Mouse (Mus musculus) limb, embryonic 13.5 days (tissue): ENCODE measurements around the gene Zfp444. TPM values are rescaled to one million over a fixed set of nuclear protein-coding genes. Genes with fewer than 3 reads are reported as not detected.
"Not testable (repeated sequence)": the region's sequence is repeated elsewhere in the genome, so short reads cannot be mapped to it uniquely, and the experiment has no call there.

ENCODE experiments used
- ATAC-seq: fragments of 200-750 bp; cut with Nextera tagmentation; 2 replicates; pipeline ENCODE4 v1.8.0; 2017; ENCODE audit warnings: low read depth, moderate number of reproducible peaks, moderate TSS enrichment; ENCODE audit not compliant: low FRiP score
- H3K27ac ChIP-seq: fragments of 300-500 bp; sonication (generic); 2 replicates; pipeline ENCODE4 v1.5.1; 2015; ENCODE audit warnings: inconsistent platforms, mild to moderate bottlenecking, moderate library complexity
- H3K27me3 ChIP-seq: fragments of 300-500 bp; sonication (generic); 2 replicates; pipeline ENCODE4 v1.6.1; 2015; ENCODE audit warnings: mild to moderate bottlenecking, inconsistent platforms
- H3K36me3 ChIP-seq: fragments of 300-500 bp; sonication (generic); 2 replicates; pipeline ENCODE4 v1.6.1; 2015; ENCODE audit warnings: inconsistent platforms, mild to moderate bottlenecking, moderate library complexity
- H3K4me1 ChIP-seq: fragments of 300-500 bp; sonication (generic); 2 replicates; pipeline ENCODE4 v1.6.1; 2015; ENCODE audit warnings: inconsistent platforms
- H3K4me2 ChIP-seq: fragments of 300-500 bp; sonication (generic); replicated peaks from 2 replicates; pipeline ENCODE4 v1.6.1; 2015; ENCODE audit warnings: inconsistent platforms, mild to moderate bottlenecking, moderate library complexity
- H3K4me3 ChIP-seq: fragments of 300-500 bp; sonication (generic); 2 replicates; pipeline ENCODE4 v1.5.1; 2015; ENCODE audit warnings: moderate library complexity, mild to moderate bottlenecking, inconsistent platforms
- H3K9ac ChIP-seq: fragments of 300-500 bp; sonication (generic); 2 replicates; pipeline ENCODE4 v1.6.1; 2015; ENCODE audit warnings: mild to moderate bottlenecking, inconsistent platforms
- H3K9me3 ChIP-seq: fragments of 300-500 bp; sonication (generic); 2 replicates; pipeline ENCODE4 v1.6.1; 2016; ENCODE audit warnings: inconsistent platforms
- WGBS: fragments of 180-500 bp; shearing (Covaris S2); methylation state at CpG from one replicate; pipeline ENCODE4 v1.1.7; 2015; 5-methylcytosine and 5-hydroxymethylcytosine counted together
- polyA plus RNA-seq: library from polyadenylated mRNA; unstranded; fragments of >200 nt; fragmentation: Nextera tagmentation; extraction: Ambion mirVana; gene quantifications from 2 replicates; pipeline ENCODE4 v1.2.1, GENCODE M21; 2015

The Zfp444 gene
- polyA plus RNA-seq, 1 experiment from 2014 or later, result 75.9 TPM

DNA sequence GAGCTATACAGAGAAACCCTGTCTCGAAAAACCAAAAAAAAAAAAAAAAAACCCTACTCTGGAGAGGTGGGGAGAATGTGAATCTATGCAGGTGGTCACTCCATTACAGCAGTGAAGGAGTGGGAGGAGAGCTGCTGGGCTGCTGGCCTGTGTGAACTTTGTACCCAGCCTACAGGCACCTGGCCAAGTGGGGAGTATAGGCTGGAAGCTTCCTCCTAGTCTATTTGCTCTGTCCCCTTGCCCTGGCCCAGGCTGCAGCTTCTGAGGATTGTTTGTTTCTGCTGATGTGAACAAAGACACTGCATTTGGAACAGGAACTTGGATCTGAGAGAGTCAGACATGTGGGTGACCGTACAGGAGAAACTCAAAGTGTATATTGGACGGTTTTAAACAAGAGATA is 2.6 kb upstream of the Zfp444 start:
- 82% methylated on average over 3 of the region's 3 CpGs for WGBS
- no peak overlapping the region for H3K4me3 ChIP-seq
- H3K9me3 ChIP-seq, result no peaks in the 10 kb centered on the region
- H3K4me2 ChIP-seq, result no peak overlapping the region
- no peaks in the 10 kb centered on the region for H3K36me3 ChIP-seq
- no peak overlapping the region for H3K9ac ChIP-seq
- no peaks in the 10 kb centered on the region for H3K27me3 ChIP-seq
- no peak for ATAC-seq
- H3K4me1 ChIP-seq, result peaks cover 15% of the 10 kb centered on the region; the same call in 1 of the 2 replicates
- no peak overlapping the region for H3K27ac ChIP-seq

DNA sequence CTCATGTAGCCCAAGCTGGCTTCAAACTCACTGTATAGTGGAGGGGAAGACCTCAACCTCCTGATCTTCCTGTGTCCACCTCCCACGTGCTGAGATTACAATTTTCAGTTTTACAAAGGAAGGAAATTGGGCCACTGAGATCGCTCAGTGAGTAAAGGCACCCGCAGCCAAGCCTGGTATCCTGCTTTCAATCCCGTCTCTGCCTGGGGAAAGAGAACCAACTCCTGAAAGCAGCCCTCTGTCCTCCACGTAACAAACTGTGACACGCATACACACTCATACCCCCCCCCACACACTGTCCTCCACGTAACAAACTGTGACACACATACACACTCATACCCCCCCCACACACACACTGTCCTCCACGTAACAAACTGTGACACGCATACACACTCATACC is 1.6 kb upstream of the Zfp444 start:
- peaks cover 15% of the 10 kb centered on the region; the same call in 1 of the 2 replicates for H3K4me1 ChIP-seq
- H3K4me2 ChIP-seq, result no peak overlapping the region
- ATAC-seq, result no peak
- no peaks in the 10 kb centered on the region for H3K9me3 ChIP-seq
- no peaks in the 10 kb centered on the region for H3K27me3 ChIP-seq
- no peak overlapping the region for H3K4me3 ChIP-seq
- 87% methylated on average over 9 of the region's 9 CpGs for WGBS
- no peak overlapping the region for H3K27ac ChIP-seq
- peaks cover 6% of the 10 kb centered on the region for H3K36me3 ChIP-seq
- no peak overlapping the region for H3K9ac ChIP-seq

DNA sequence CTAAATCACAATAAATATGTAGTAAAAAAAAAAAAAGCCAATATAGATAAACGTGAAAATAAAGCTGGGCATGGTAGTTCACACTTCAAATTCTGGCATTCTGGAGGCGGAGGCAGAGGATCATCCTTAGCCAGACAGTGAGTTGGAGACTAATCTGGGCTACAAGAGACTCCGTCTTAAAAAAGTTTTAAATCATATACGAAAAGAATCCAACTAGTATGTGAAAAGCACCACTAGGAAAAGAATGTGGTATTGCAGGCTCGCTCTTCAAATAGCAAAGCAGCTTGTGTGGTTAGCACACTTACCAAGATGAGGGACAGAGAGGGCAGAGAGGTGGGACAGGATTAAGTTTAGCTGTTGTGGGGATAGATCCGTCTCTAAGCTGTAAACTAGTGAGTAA is 1.2 kb upstream of the Zfp444 start:
- Histone ChIP-seq H3K4me3 (peak overlapping the region; percentile 68), H3K27ac (no peak overlapping the region), H3K9ac (peak overlapping the region; percentile 61), H3K4me1 (peaks cover 15% of the 10 kb centered on the region; the same call in 1 of the 2 replicates), H3K4me2 (peak overlapping the region; percentile 83), H3K36me3 (peaks cover 11% of the 10 kb centered on the region), H3K9me3 (no peaks in the 10 kb centered on the region), H3K27me3 (no peaks in the 10 kb centered on the region)
- WGBS, result 42% methylated on average over 6 of the region's 6 CpGs
- ATAC-seq, result no peak

DNA sequence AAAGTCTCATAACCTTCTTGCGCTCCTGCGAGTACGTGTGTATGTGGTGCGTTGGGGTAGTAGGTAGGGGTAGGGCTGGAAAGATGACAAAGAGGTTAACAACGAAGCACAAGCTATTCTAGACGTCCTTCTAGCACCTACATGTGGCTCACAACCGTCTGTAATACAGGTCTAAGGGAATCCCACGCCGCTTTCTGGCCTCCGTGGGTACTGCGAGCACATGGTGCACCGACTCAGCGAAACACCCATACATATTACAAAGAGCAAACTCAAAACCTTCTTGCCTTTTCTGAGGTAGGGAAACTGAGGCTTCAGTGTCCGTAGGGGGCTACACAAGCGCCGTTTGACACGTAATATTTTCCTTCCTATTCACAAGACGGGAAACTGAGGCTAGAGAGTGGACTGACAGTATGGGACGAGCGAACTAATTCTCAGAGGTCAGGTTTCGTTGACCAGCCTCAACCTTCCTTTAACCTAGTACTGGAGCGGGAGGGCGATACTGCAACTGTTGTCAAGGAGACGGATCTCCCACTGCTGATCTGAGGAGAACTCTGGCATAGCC is 501 bp upstream of the Zfp444 start:
- peak; percentile 7 for ATAC-seq
- no peaks in the 10 kb centered on the region for H3K27me3 ChIP-seq
- peak overlapping the region; percentile 83 for H3K4me2 ChIP-seq
- peak overlapping the region; percentile 61 for H3K9ac ChIP-seq
- peak overlapping the region; percentile 72 for H3K27ac ChIP-seq
- WGBS, result under 1% methylated on average over 24 of the region's 24 CpGs
- H3K36me3 ChIP-seq, result peaks cover 12% of the 10 kb centered on the region
- H3K4me1 ChIP-seq, result peaks cover 15% of the 10 kb centered on the region; the same call in 1 of the 2 replicates
- no peaks in the 10 kb centered on the region for H3K9me3 ChIP-seq
- peak overlapping the region; percentile 68 for H3K4me3 ChIP-seq

DNA sequence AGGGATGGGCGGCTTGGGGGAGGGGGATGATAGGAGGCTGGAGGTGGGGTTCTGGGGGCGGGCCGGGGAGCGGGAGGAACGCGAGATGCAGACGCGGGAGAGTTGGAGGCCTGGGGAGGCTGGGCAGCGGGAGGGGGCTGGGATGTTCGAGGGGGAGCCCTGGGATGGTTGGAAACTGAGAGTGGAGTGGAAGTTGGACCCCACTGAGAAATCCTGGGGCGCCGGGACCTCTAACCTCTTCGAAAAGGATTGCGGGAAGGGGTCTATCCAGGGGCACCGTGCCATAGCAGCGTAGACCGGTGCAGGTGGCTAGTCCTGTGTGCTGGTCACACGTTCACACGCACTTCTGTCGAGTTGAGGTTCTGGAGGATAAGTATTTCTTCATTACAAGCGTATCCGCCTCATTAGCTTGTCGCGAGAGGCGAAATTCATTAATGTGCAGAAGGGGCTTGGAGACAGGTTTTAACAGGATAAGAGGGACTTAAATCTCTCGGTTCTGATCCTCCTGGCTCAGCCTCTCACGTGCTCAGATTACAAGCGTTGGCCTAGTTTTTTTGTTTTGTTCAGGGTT is 733 bp downstream of the Zfp444 start:
- Histone ChIP-seq H3K4me3 (peak overlapping the region; percentile 68), H3K4me2 (peak overlapping the region; percentile 83), H3K9me3 (no peaks in the 10 kb centered on the region), H3K9ac (peak overlapping the region; percentile 79), H3K4me1 (peaks cover 15% of the 10 kb centered on the region; the same call in 1 of the 2 replicates), H3K36me3 (peaks cover 17% of the 10 kb centered on the region), H3K27ac (peak overlapping the region; percentile 44; the same call in 1 of the 2 replicates), H3K27me3 (no peaks in the 10 kb centered on the region)
- peak; percentile 19 for ATAC-seq
- under 1% methylated on average over 25 of the region's 28 CpGs for WGBS

DNA sequence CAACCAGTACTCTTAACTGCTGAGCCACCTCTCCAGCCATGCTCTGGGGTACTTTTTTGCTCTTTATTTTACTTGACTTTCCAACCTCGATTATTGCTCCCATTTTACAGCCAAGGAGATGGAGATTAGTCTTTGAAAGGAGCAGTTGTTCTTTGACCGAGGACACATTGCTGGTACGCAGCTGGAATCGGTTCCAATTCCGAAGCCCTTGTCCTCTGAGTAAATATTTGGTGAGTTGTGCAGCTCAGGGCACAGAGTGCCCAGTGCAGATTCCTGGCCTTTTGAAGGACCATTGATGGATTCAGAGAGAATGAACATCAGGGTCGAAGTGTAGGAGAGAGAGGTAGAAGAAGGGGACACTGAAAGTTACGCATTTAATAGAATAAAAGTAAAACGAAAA is 1.8 kb downstream of the Zfp444 start:
- H3K4me3 ChIP-seq, result no peak overlapping the region
- no peak overlapping the region for H3K9ac ChIP-seq
- no peak overlapping the region for H3K27ac ChIP-seq
- 85% methylated on average over 8 of the region's 8 CpGs for WGBS
- H3K36me3 ChIP-seq, result peaks cover 20% of the 10 kb centered on the region
- H3K4me1 ChIP-seq, result peaks cover 17% of the 10 kb centered on the region; the same call in 1 of the 2 replicates
- ATAC-seq, result no peak
- no peaks in the 10 kb centered on the region for H3K27me3 ChIP-seq
- no peak overlapping the region for H3K4me2 ChIP-seq
- H3K9me3 ChIP-seq, result no peaks in the 10 kb centered on the region

DNA sequence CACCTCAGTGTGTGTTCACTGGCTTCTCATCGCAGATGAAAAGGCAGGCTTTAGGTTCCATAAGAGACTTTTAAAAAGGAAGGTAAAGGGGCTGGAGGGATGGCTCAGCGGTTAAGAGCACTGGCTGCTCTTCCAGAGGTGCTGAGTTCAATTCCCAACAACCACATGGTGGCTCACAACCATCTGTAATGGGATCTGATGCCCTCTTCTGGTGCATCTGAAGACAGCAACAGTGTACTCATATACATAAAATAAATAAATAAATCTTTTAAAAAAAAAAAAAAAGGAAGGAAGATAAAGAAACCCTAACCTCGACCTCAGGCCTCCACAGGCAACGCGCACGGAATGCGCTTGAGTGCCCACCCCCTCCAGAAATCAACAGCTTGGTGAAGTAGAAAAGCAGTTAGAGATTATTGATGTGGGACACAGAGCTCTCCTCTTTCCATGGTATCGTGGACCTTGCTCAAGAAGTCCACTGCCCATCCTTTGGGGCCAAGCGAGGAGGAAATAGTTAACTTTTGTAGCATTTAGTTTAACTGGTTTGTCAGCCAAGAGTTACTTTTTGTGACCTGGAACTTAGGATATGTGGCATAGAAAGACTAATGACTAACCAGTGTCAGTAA is 2.5 kb downstream of the Zfp444 start:
- not testable (repeated sequence) for H3K27me3 ChIP-seq, H3K4me3 ChIP-seq, H3K27ac ChIP-seq, H3K4me2 ChIP-seq, H3K9me3 ChIP-seq, ATAC-seq, H3K9ac ChIP-seq
- peaks cover 18% of the 10 kb centered on the region; the same call in 1 of the 2 replicates for H3K4me1 ChIP-seq
- WGBS, result 87% methylated on average over 9 of the region's 9 CpGs
- H3K36me3 ChIP-seq, result peaks cover 24% of the 10 kb centered on the region

DNA sequence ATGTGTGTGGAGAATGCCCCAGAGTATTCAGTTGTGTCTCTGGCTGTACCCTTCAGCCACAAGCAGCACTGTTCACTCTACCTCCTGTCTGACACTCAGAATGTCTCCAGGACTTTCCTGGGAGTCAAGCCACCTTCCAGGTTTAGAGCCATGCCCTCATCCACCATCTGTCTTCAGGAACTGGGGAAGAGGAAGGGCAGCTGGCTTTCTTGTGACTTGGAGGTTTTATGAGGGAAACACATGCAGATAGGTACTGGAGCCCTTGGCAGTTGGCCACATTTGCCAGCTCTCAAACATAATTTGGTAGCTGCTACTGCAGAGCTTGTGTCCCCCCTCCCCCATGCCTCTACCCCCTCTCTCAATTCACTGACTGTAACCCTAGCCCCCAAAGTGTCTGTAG is 7.0 kb downstream of the Zfp444 start:
- no peaks in the 10 kb centered on the region for H3K9me3 ChIP-seq
- no peak for ATAC-seq
- H3K36me3 ChIP-seq, result peaks cover 45% of the 10 kb centered on the region
- H3K4me1 ChIP-seq, result 0 out of 2 replicates have a peak, but pooled peaks cover 3% of the 10 kb centered on the region
- H3K9ac ChIP-seq, result no peak overlapping the region
- no peak overlapping the region for H3K4me2 ChIP-seq
- no peak overlapping the region for H3K27ac ChIP-seq
- no peaks in the 10 kb centered on the region for H3K27me3 ChIP-seq
- H3K4me3 ChIP-seq, result no peak overlapping the region

DNA sequence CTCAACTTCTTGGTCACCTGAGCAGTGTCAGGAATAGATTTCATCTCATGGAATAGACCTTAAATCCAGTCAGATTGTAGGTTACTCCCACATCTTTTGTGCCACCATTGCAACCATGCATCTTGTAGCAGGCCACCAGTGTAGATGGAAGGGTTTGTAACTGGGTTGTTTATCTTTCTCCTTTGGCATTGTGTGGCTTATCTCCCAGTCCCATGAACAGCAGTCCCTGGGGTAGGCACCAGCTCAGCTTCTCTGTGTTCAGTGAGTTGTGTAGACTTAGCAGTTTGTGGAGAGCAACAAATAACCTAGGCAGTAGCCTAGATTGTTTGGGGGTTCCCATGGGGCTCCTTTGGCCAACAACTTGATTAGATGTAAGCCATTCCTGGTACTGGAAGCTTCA is 10.9 kb downstream of the Zfp444 start:
- Histone ChIP-seq H3K9ac (no peak overlapping the region), H3K9me3 (peaks cover 5% of the 10 kb centered on the region; the same call in 1 of the 2 replicates), H3K36me3 (peaks cover 65% of the 10 kb centered on the region), H3K4me1 (0 out of 2 replicates have a peak, but pooled peaks cover 3% of the 10 kb centered on the region), H3K4me2 (no peak overlapping the region), H3K4me3 (no peak overlapping the region), H3K27ac (no peak overlapping the region), H3K27me3 (no peaks in the 10 kb centered on the region)
- ATAC-seq, result no peak

DNA sequence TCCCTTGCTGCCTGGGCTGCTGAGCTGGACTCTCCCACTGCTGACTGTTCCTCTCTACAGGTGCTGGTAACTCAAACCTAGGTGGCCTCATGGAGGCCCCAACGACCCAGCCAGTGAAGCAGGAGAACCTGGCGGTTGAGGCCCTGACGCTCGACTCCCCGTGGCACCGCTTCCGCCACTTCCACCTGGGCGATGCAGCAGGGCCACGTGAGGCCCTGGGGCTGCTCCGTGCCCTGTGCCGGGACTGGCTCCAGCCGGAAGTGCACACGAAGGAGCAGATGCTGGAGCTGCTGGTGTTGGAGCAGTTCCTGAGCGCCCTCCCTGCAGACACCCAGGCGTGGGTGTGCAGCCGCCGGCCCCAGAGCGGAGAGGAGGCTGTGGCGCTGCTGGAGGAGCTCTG is 11.8 kb downstream of the Zfp444 start:
- Histone ChIP-seq H3K36me3 (peaks cover 72% of the 10 kb centered on the region), H3K27ac (no peak overlapping the region), H3K4me3 (no peak overlapping the region), H3K27me3 (0 out of 2 replicates have a peak, but pooled peaks cover 3% of the 10 kb centered on the region), H3K9me3 (peaks cover 5% of the 10 kb centered on the region; the same call in 1 of the 2 replicates), H3K4me2 (no peak overlapping the region), H3K4me1 (0 out of 2 replicates have a peak, but pooled peaks cover 2% of the 10 kb centered on the region), H3K9ac (no peak overlapping the region)
- 96% methylated on average over 19 of the region's 19 CpGs for WGBS
- no peak for ATAC-seq

DNA sequence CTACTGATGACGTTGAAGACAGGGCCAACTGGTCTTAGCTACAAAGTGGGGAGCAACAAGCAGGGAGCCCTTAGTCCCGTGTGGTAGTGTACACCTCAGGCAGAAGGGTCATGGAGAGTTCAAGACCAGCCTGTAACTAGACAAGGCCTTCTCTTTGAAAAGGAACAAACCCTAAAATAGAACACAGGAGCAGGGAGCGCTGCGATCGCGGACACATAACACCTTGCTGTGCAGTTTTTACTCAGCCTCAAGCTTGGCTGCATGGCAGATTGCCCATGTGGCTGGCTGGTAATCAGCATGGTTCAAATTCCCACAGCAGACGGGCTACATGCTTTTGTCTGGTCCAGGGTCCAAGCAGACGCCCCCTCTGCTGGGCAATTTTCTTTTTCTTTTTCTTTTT is 12.5 kb downstream of the Zfp444 start:
- Histone ChIP-seq H3K4me1 (no peaks in the 10 kb centered on the region), H3K4me3 (no peak overlapping the region), H3K27ac (no peak overlapping the region), H3K4me2 (no peak overlapping the region), H3K36me3 (peaks cover 74% of the 10 kb centered on the region), H3K27me3 (peaks cover 11% of the 10 kb centered on the region), H3K9me3 (peaks cover 5% of the 10 kb centered on the region; the same call in 1 of the 2 replicates), H3K9ac (no peak overlapping the region)
- WGBS, result 79% methylated on average over 8 of the region's 8 CpGs
- ATAC-seq, result no peak

DNA sequence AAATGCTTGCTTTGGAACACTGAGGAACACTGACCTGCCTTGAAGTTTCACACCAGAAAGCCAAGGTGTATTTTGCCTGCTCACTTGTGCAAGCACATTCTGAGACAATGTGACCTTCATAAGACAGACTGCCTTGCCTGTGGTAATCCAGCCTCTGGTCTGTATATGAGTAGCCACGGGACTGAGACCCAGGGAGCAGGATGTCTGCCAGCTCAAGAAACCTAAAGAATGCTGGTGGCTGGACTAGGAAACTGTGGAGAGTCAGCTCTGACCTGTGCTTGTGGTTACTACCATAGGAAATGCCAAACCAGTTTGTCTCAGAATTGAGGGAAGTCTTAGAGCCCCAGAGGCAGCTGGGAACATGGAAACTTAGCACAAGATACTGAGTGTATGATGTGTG is 13.4 kb downstream of the Zfp444 start:
- H3K27ac ChIP-seq, result no peak overlapping the region
- no peak for ATAC-seq
- no peaks in the 10 kb centered on the region for H3K4me1 ChIP-seq
- H3K4me2 ChIP-seq, result no peak overlapping the region
- H3K9ac ChIP-seq, result no peak overlapping the region
- peaks cover 77% of the 10 kb centered on the region for H3K36me3 ChIP-seq
- H3K9me3 ChIP-seq, result peaks cover 5% of the 10 kb centered on the region; the same call in 1 of the 2 replicates
- WGBS, result 88% methylated on average over 1 of the region's 1 CpGs
- no peak overlapping the region for H3K4me3 ChIP-seq
- H3K27me3 ChIP-seq, result peaks cover 13% of the 10 kb centered on the region
